Mouse (Mus musculus) liver, adult 2 months (tissue): ENCODE measurements around the gene Usp2.

ENCODE experiments used
- CTCF ChIP-seq: fragments of 200-500 bp; IDR thresholded peaks from 2 replicates; pipeline ENCODE4 v1.5.1; 2011; ENCODE audit warnings: low read depth, low read length, control low read depth
- POLR2A ChIP-seq: fragments of 200-500 bp; IDR thresholded peaks from 2 replicates; pipeline ENCODE4 v1.6.1; 2011; ENCODE audit warnings: low read length, control low read depth; ENCODE audit not compliant: insufficient read depth; ENCODE audit errors: extremely low read depth

DNA sequence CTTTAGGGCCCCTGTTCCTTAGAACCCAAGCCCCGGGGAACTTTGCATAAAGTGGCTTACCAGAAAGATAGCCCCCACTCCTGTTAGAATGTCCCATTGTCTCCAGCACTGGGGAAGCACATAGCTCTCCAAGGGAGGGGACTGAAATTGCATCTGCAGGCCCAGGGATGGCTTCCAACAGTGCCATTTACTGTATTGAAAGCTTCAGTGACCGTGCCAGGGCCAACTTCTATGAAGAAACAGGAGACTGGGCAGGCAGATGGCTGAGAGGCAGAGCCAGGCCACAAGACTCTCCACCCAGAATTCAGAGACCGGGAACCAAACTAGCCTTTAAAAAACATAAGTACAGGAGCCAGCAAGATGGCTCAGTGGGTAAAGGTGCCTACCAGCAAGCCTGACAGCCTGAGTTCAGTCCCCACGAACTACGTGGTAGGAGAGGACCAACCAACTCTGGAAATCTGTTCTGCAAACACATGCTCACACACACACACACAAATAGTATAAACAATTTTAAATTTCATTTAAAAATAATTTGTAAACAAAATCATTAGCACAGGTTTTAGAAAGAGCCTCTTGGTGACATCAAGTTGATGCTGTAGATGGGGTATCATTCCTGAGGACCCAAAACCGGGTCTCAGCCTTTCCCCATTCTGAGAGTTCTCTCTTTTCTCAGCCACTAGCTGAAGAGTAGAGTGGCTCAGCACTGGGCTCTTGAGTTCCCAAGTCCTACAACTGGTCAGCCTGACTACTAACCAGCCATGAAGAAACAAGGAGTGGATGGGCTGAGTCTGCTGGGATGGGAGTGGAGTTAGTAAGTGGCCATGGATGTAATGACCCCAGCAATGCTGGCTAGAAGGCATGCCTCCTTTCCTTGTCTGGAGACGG lies 25.1 kb upstream of the Usp2 start:
- TF ChIP-seq CTCF (no peak), POLR2A (no peak)
